Mouse (Mus musculus) kidney, adult 9 months (tissue): ENCODE data around the gene Itk.

Source experiments
- DNase-seq: peaks from one replicate; pipeline ENCODE4 v3.0.0; 2022

Itk gene

DNA sequence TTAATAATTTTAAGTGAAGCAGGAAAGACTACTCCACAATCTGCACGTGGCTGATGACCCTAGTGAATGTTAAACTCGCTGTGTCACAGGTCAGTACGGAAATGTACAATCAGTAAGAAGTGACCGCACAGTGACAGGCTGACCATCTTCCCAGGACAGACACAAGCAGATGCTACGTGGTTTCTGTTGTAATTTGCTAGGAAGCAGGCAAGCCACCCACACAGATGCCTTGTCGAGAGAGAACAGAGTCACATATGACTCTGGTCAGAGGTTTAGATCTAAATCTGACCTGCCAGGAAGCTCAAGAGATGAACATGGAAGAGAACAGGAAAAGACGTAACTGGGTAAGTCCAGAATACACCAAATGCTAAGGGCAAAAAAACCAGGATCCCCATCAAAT is 3.6 kb upstream of the Itk start:
- DNase-seq = no peak

DNA sequence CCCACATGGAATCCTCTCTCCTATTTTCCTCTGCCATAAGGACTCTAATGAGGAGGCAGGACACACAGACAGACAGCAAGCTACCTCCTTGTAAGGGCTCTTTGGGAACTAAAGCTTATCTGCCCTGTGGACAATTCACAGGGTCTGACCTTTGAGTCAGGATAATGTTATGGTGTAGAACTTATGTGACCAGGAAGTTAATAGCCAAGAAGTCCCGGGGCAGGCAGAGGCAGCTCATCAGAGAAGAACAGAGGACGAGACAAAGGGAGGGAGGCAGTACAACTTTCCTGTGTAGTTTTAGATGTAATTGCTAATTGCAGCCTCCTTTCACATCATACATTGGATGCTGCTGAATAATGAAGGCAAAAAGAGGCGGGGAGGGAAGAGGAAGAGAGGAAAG is 1.3 kb upstream of the Itk start:
- no peak for DNase-seq

DNA sequence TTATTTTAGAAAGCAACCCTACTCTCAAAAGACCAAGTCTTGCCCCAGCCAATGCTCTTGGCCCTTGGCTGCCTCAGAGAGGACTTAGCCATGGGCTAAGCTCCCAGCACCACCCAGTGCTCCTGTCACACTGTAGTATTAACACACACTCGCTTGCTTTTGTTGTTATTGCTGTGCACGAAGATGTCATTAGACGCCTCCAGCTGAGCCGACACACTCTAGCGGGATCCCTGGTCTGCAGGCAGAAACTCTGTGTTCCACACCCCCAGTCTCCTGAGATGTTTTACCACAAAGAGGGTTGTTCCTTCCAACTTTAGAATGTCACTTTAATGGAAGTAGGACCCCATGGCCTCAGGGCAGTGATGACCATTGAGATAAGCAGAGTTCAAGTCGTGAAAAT is 877 bp downstream of the Itk start:
- DNase-seq = no peak

DNA sequence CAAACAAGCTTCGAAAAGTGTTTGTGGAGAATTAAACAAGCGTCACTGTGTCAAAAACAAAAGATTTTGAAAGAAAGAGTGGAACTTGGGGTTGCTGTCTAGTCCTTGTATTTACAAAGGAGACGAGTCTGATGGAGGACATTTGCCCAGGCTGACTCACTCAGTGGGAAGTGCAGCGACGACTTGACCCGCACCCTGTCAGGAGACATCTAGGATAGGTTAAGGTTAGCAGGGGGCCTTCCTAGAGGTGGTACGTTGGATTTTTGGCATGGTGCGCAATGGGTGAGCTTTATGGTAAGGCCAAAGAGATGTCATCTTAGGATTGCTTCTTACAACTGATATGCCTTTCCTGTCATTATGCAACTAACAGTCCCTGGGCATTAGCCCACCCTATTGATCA is 2.3 kb downstream of the Itk start:
- DNase-seq = no peak

DNA sequence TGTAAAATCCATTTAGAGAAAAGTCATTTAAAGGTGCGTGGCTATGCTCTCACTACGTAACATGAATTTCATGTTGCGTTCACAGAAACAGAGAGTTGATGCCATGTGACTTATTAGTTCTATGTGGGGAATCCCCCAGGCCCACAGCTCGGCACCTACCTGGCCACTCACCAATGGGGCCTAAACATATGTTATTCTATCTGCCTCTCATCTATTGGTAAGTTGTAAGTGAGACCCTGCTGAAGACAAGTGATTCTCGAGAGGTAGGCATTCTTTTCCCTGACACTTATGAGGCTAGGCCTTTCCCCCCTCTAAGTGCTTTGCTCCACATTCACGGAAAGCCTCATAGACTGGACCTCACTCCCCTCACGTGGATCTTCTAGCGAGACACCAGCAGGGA is 2.8 kb downstream of the Itk start:
- DNase-seq = no peak

DNA sequence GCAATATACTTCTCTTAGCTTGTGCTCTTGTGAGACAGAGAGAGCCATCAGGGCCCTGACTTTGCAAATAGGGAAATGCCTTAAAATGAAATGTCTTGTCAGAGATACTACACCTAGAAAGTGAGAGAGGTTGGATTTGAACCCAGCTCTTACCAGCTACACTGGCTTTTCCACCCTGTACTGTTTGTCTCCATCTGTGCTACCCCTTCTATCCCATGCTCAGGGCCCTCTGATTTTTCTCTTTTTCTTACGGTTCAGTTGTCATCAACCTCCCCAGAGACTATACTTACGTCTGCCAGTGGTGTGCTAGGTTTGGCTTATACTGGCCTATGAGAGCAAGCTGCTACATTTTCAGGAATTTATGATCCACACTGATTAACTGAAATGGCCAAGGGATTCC is 4.4 kb downstream of the Itk start:
- no peak for DNase-seq

DNA sequence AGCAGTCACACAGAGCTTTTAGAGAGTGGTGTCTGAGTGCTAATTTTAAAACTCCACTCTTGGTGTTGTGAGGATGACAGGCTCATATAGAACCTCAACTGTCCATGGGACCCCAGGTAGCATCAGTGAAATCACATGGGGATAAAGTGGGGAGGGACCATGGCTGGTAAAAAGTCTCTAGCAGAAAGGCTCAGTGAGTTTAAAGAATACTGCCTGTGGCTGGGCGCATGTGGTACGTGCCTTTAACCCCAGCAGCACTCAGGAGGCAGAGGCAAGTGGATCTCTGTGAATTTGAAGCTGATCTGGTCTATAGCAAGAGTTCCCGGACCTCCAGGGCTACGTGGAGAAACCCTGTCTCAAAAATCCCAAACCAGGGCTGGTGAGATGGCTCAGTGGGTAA is 6.8 kb downstream of the Itk start:
- DNase-seq = no peak

DNA sequence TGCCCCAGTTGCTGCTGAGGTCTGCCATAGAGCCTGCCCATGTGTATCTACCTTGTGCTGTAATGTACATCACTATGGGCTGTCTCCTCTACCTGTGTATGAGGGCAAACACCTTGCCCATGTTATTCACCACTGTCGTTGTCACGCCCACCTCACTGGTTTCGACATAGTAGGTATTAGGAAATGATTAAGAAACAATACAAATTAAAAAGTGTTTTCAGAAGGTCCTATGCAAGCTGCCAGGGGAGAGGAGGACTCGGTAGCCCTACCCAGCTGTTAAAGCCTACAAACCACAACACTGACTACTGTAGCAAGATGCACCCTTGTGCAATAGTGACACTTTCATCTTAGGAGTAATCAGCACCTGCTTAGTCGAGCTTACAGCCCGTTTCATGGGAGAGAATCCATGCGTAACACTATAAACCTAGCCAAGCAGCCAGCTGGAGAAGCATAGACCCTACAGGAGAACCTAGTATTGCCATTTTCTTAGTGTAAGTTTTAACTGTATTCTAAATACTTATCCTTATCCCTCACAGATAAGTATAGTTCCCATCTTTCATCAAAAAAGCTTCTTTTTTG is 9.1 kb downstream of the Itk start:
- DNase-seq = no peak

DNA sequence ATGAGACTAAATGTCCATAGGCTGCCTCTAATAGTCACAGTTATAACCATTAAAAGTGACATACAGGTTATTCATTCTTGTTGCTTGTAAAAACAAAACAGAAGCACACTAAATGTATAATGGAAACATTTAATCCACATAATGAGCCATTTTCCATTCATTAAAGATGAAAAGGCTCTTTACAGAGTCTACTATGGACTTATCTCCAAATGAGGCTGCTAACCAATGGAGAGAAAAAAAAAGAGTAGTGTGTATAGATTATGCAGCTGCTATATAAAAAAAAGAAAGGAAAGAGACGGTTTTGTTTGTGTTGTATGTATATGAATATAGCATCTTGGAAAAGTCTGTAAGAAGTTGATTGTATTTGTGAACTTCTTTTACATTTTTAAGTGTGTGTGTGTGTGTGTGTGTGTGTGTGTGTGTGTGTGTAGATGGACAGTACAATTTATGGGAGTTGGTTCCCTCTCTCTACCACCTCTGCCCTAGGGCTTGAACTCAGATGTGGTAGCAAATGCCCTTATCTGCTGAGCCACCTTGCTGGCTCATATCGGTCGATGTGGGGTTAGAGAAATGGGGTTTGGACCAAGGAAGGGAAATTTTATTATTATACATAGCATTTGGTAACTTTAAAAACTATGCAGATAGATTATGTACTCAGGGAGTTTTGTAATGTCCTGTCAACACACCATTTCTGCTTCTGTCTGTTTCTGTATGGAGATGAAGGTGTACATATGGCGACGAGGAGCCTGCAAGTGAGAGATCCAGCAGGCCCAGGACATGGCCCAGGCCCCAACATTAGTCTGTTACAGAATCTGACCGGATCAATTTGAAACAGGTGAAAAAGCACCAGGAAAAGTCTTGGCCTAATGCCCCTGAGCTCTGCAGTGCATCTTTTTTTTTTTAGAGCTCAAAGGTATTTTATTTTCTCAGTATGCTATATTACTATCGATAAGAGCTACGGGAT is 11.2 kb downstream of the Itk start:
- no peak for DNase-seq

DNA sequence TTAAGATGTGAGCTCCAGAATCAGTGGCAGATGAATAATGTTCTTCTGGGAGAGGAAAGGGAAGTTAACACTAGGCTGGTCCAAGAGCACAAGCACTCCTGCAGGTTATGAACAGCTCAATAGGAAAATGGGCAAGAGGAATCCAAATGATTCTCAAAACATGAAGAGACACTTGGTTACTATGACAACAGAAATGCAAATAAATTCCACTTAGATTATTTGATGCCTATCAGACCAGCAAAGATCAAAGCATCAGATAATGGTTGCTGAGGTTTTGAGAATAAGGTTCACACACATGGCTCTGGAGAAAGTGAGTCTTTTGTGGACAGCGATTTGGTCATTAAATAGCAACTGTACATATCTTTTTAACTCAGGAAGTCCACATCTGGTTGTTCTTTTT is 12.0 kb downstream of the Itk start:
- DNase-seq = no peak

DNA sequence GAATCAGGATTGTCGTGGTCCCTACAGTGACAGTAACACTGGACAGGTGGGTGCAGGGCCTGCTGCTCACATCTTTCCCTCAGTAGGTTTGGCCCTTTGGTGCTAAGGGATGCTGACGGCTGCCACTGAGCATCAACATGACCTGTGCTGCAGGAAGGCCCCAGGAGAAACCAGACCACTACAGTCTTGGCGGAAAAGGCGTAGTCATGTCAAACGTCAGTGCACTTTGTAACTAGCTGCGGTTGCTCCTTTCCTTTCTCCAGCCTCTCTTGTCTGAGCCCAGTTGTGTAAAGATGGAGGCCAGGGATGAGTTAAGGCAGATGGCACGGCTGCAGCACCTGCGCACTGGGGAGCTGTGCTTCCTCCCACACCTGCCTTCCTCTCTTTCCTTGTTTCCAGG is 14.3 kb downstream of the Itk start:
- no peak for DNase-seq

DNA sequence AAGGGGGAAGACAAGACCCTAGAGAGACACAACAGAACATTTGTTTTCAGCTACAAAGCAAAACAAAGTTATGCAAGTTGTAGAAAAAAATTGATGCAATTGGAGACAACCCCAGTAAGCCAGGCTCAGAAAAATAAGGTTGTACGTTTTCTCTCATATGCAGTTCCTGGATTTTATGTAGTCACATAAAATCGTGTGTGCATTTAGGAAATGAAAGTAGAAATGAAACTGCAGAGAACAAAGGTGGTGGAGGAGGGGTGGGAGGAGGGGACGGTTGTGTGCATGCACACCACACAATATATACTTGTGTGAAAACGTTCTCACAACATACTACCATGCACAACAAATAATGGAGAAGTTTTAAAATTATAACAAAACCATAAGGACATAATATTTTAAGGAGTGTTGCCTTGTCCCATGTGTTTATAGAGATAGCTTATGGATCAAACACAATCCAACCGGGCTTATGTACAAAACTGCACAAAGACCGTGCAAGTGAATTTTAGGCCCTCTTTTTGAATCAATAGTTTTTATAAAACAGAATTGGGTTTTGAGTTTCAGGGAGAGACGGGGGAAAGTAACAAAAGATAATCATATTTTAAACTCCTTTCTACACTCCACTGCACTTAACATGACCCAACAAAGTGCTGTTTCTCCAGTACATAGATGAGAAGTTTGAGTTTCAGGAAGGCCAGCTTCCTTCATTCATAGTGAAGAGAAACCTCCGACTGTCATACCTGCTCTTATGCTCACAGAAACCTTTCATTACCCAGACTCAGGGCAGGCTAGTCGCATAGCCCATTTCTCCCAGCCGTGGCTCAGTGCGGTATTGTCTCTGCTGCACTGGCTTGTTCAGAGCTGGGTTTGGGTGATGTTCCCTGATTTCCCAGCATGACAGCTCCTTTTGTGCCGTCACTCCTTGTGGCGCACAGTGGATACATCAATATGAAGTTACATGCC is 16.0 kb downstream of the Itk start:
- DNase-seq = no peak

DNA sequence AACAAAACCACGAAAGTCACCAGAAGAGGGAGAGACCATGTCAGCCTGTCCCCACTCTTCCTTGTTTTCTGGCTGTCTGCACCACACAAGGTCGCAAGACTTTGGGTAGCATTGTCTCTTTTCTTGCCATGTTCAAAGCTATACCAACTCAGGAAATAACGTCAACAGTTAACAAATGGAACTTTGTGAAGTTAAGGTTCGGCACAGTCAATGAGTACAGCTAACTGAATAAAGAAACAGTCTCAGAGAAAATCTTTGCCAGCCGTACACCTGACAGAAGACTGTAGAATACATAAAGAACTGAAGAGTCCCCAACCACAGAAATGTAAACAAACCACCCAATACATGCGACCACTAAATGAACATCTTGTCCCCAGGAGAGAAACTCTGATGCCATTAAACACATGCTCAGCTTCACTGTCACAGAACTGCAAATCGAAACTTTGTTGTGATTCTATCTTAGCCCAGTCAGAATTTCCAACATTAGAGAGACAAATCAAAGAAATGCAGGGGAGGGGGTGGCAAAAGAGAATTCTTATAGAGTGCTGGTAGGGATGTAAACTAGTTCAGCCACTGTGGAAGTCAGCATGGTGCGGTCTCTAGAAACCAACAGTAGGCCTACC is 16.9 kb downstream of the Itk start:
- no peak for DNase-seq

DNA sequence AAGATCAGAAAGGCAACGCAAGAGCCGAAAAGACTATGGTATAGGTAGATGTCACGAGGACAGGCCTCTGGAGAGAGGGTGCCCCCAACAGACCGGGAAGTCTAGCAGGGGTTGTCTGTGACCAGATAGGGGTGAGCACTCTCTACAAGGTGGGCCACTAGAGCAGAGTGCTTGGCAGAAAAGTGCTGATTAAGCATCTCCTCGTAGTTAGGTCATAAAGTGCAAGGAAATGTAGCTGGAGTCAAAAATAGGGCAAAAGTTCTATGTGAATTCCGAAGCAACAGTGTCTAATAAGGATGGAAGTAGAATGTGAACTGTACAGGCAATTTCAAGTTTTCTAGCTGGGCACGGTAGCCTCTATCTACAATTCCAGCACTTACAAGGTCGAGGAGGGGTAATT is 18.1 kb downstream of the Itk start:
- DNase-seq = no peak

DNA sequence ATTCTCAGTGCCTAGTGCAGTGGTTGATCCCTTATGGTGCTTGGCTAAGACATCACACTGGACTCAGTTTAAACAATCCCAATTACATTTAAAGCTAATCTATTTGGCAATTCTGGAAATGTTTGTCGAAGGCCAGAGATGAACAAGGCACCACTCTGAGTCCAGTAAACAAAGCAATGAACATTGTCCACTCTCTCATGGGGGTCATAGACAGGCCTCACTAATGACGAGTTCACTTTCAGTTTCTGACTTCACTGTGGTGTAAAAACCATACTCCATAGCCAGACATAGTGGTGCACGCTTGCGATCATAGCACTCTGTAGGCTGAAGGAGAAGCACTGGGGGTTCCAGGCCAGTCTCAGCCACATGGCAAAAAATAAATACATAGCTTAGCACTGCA is 18.9 kb downstream of the Itk start:
- DNase-seq = no peak

DNA sequence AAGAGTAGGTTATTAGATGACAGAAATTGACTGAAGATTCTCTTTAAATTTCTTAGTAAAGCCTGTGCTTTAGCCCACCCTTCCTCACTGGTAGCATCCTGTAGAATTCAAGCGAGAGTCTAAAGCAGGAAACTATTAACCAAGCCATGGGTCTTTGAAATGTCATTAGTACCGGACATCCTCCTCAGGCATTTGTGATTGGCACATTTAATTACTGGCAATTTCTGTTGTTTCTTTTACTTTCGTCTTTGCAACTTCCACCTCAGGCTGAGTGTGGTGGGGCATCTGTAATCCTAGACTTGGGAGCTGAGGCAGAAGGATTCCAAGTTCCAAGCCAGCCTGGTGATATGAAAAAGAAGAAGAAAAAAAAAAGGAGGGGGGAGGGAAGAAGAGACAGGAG is 23.0 kb downstream of the Itk start:
- no peak for DNase-seq

DNA sequence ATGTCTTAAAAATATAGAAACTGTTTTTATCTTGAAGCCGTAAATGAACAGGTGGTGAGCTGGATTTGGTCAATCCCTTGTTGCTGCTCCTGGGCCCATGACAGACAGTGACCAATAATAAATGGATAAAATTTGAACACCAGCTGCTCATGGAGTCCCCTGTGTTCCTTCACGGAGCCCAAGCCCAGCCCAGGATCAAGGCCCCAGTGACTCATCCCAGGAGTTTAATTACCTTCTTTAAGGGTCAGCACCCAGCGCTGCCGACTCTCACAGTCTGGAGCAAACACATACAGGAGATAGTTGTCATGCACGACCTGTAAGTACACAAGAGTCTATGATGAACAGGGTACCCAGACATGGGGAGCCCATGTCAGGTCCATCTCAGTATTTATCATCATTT is 23.6 kb downstream of the Itk start:
- DNase-seq = no peak

DNA sequence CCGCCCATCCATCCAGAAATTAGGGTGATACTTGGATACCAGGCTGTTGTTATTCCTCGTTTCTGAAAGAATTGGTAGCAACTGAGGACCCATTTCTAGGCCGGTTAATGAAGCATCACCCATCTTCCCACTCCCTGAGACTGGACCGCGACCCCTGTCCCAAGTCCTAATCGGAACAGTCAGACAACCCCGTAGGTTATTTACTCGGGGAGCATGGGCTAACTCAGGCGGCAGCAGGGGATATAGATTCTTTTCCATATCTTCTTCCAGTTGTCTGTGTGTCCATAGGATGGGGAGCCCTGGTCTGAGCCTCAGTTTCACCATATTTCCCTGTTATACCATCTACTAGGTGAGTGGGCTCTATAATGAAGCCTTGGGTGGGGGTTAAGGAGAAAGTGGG is 25.5 kb downstream of the Itk start:
- DNase-seq = no peak

DNA sequence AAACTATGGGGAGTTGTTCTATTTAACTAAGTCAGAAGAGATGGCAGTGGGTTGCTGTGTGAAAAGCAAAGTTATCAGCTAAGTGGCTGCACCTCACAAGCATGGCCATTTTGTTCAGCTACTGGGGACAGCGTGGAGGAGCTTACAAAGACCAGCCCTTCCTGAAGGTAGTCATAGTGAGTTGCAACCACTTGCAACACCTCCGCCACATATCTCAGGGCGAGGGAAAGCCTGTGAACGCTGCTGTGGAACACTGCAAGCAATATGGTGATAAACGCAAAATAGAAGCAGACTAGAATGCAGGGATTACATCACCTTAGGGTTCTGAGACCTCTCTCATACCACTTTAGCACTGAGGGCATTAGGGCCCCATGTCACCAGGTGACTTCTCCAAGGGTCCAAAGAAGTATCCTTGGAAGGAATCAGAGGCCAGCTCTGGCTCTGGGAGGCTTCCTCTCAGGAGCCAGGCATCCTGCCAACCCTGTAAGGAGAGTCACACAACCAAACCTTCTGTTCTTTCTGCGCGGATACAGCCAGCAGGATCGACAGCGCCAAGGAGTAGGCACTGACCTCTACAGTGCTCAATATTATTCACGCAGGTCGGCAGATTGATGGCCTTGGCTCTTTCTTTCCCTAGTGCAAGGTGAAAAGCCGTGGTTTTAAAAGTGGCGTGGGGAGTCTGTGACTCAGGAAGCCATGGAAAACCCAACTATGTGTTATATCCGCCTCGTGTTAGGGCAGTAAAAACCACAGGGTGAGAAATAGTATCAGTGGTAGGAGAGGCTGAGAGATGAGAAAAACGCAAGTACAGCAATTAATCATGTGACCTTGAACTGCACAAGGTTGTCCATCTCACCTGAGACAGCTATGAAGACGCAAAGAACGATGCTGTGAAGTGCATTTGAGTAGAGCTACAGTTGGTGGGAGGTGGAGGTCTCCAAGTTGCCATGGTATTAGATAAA is 27.0 kb downstream of the Itk start:
- DNase-seq = no peak

DNA sequence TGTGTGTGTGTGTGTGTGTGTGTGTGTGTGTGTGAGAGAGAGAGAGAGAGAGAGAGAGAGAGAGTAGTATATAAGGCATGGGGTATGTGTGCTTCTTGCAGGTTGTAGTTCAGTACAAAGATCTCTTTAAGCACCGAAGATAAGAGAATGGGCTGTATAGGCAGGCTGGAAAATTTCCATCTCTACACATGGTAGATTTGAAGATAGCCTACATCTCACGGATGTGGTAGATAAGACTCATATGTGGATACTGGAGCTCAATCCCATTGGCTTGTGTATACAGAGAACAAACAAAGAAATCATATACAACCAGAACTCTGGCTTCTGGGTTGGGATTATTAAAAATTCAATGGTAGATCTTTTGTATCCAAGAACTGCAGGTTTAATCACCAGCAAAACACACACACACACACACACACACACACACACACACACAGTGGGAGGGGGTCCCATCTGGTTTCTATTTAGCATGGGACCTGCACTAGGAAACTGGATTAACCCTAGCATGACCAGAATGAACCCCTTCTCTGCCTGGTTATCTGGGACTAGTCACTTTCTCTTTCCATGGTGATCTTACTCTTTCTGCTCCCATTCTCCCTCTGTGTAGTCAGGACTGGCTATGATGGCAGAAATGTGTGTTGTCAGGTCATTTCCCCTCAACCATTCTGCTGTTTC is 28.2 kb downstream of the Itk start:
- no peak for DNase-seq

DNA sequence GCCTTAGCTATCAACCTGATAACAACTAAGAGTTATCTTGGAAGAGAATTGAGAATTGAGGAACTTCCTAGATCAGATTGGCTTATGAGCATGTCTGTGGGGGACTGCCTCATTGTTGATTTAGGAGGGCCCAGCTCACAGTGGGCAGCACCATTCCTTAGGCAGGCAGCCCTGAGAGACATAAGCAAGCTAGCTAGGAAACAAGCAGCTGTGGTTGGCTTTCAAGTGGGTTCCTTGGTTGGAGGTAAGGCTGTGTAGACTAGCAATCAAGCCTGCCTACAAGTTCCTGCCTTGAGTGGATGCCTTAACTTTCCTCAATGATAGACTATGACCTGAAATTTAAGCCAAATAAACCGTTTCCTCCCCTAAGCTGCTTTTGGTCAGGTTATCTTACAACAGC is 30.9 kb downstream of the Itk start:
- no peak for DNase-seq
